8 mouse cellular contexts compared by ENCODE assay signal in the genomic region with DNA sequence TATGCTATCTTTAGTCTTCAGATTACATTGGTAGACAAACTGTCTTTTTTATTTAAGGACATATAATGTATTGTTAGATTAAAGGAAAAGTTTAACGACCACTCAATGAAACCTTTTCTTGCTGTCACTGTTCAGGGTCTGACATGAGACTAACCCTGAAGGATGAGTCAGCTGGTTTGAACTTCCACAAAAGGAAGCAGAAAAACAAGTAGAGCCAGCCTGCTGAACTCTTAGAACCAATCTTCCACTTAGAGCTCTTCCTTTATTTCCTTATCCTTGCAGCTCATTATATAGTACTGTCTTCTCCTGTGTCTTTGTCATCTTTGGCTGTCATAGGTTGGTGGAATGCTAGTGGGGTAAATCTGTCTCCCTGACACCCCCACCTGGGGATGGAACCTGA. TPM values are rescaled to one million over a fixed set of nuclear protein-coding genes. Genes with fewer than 3 reads are reported as not detected.
DNase-seq lines count a peak whose midpoint lies in the region; ATAC-seq and TF ChIP-seq lines count a peak whose summit lies in the region.

No protein-coding gene starts in this region.

- peaks cover 19% of the 10 kb centered on the region for H3K4me1 ChIP-seq in heart, embryonic 16.5 days (ENCODE audit: control insufficient read depth, insufficient read depth, low read length)

- peak overlapping the region; percentile 59 for H3K9ac ChIP-seq in heart, embryonic 16.5 days (ENCODE audit: low read length)

- ATAC-seq in heart, embryonic 16.5 days (replicated peaks; ENCODE audit: extremely low read depth, insufficient read depth, low FRiP score): no peak
- ATAC-seq in CD4-positive, CD25-positive, alpha-beta regulatory T cell, adult 4 months: no peak

- TF ChIP-seq CTCF in gastrocnemius, adult 2 months (IDR thresholded peaks at IDR 0.05): no peak

- peak overlapping the region; percentile 91 for H3K4me3 ChIP-seq in gastrocnemius, adult 2 months
- peak overlapping the region; percentile 46 for H3K4me3 ChIP-seq in heart, embryonic 16.5 days (ENCODE audit: low read length)

- WGBS in heart, embryonic 16.5 days: 24% methylated on average over 1 of the region's 1 CpGs

- intact Hi-C loops in gastrocnemius, adult 2 months (cut with DNase I): loop anchor here (5.0 kb wide), 1 partner anchor 36 kb away; no protein-coding TSS in a partner anchor

- peak overlapping the region; percentile 90 for H3K4me2 ChIP-seq in heart, embryonic 16.5 days (ENCODE audit: low read depth, low read length)

- DNase-seq in gastrocnemius, adult 2 months: no peak
- no peak for DNase-seq in gastrocnemius, postnatal 10 days
- peak; percentile 22 for DNase-seq in NIH3T3 (ENCODE audit: low read depth)
- DNase-seq in lung, postnatal 36 days: peak; percentile 37
- DNase-seq in layer of hippocampus, postnatal 36 days: no peak
- DNase-seq in urinary bladder, postnatal 14 days (ENCODE audit: low spot score): no peak

- H3K27ac ChIP-seq in gastrocnemius, adult 2 months: peak overlapping the region; percentile 91
- peak overlapping the region; percentile 83 for H3K27ac ChIP-seq in heart, embryonic 16.5 days (ENCODE audit: low read length)

- peaks cover 23% of the 10 kb centered on the region for H3K36me3 ChIP-seq in heart, embryonic 16.5 days (ENCODE audit: control insufficient read depth, insufficient read depth)

- no peaks in the 10 kb centered on the region for H3K27me3 ChIP-seq in heart, embryonic 16.5 days (ENCODE audit: control insufficient read depth, insufficient read depth, low read length)

- no peaks in the 10 kb centered on the region for H3K9me3 ChIP-seq in heart, embryonic 16.5 days (replicated peaks; ENCODE audit: control insufficient read depth, low read length)

RNA-seq across cellular contexts. Expression of a gene that starts 1.2 kb away (rescaled TPM):
- total RNA-seq in gastrocnemius, adult 2 months (2021): 10 to 100 TPM; 20.8 to 20.9 TPM
- 10 to 100 TPM; 21.9 to 23.6 TPM for total RNA-seq in gastrocnemius, postnatal 10 days (2021)
- polyA plus RNA-seq in heart, embryonic 16.5 days (2015; fragmentation: Nextera tagmentation; extraction: Ambion mirVana): 59.0 and 59.4 TPM in 2 replicates
- 10 to 100 TPM; 44.4 to 50.3 TPM for total RNA-seq in layer of hippocampus, postnatal 36 days (2021)
- polyA plus RNA-seq in CD4-positive, CD25-positive, alpha-beta regulatory T cell, adult 4 months (2017; shearing (Covaris generic)): 10 to 100 TPM; 28.1 to 36.1 TPM

RNA-seq across cellular contexts. Expression of a gene that starts 32.2 kb away (rescaled TPM):
- 10 to 100 TPM; 24.0 TPM for total RNA-seq in gastrocnemius, adult 2 months (2021)
- total RNA-seq in gastrocnemius, postnatal 10 days (2021): 10 to 100 TPM; 20.5 to 35.5 TPM
- 67.4 and 68.6 TPM in 2 replicates for polyA plus RNA-seq in heart, embryonic 16.5 days (2015; fragmentation: Nextera tagmentation; extraction: Ambion mirVana)
- 10 to 100 TPM; 49.1 to 61.1 TPM for total RNA-seq in layer of hippocampus, postnatal 36 days (2021)
- polyA plus RNA-seq in CD4-positive, CD25-positive, alpha-beta regulatory T cell, adult 4 months (2017; shearing (Covaris generic)): 10 to 100 TPM; 49.8 to 50.2 TPM

RNA-seq across cellular contexts. Expression of a gene that starts 57.1 kb away (rescaled TPM):
- total RNA-seq in gastrocnemius, adult 2 months (2021): 1 to 10 TPM; 2.7 to 5.2 TPM
- 1 to 10 TPM; 4.6 to 5.4 TPM for total RNA-seq in gastrocnemius, postnatal 10 days (2021)
- polyA plus RNA-seq in heart, embryonic 16.5 days (2015; fragmentation: Nextera tagmentation; extraction: Ambion mirVana): 8.1 and 8.2 TPM in 2 replicates
- 100 to 1,000 TPM; 483 to 524 TPM for total RNA-seq in layer of hippocampus, postnatal 36 days (2021)
- polyA plus RNA-seq in CD4-positive, CD25-positive, alpha-beta regulatory T cell, adult 4 months (2017; shearing (Covaris generic)): 100 to 1,000 TPM in 1 of 2 experiments, 10 to 100 TPM in 1; 82.0 to 119 TPM

Comparison
In these comparisons a context has a peak if more than half of its experiments do, and no peak if none do; other contexts are left out.
1. DNase-seq: peak in NIH3T3 (single experiment) and lung, postnatal 36 days (single experiment); none in gastrocnemius, adult 2 months (single experiment), gastrocnemius, postnatal 10 days (single experiment), layer of hippocampus, postnatal 36 days (0 of 2) and urinary bladder, postnatal 14 days (single experiment).
2. RNA of a gene that starts 57.1 kb away (total RNA-seq): 483 to 524 TPM in layer of hippocampus, postnatal 36 days; 4.6 to 5.4 TPM in gastrocnemius, postnatal 10 days and 2.7 to 5.2 TPM in gastrocnemius, adult 2 months; every median in the first group is over 10 times any median in the second.